Mouse (Mus musculus) T-cell, adult 2 months (primary cell): ENCODE results near the gene Gpd2.

Experiments
- DNase-seq: peaks from one replicate; pipeline ENCODE4 v3.0.0; 2022; ENCODE audit warnings: low spot score

The Gpd2 gene

GRCm38 (mm10) chr2:57251636-57252317 lies 14.3 kb downstream of the Gpd2 start:
- DNase-seq, result no peak

GRCm38 (mm10) chr2:57252542-57253301 lies 15.3 kb downstream of the Gpd2 start:
- no peak for DNase-seq

GRCm38 (mm10) chr2:57254267-57254666 lies 16.8 kb downstream of the Gpd2 start:
- no peak for DNase-seq

- DNase-seq, result no peak
These were observed 17.8 kb downstream of the Gpd2 start for GRCm38 (mm10) chr2:57255153-57255670.

- no peak for DNase-seq
These were observed 18.4 kb downstream of the Gpd2 start for GRCm38 (mm10) chr2:57255836-57256235.

- DNase-seq, result no peak
These were observed 19.0 kb downstream of the Gpd2 start for GRCm38 (mm10) chr2:57256459-57256858.

GRCm38 (mm10) chr2:57261286-57262077 lies 24.0 kb downstream of the Gpd2 start:
- no peak for DNase-seq

- no peak for DNase-seq
These were observed 26.0 kb downstream of the Gpd2 start for GRCm38 (mm10) chr2:57263431-57263830.

- DNase-seq, result no peak
These were observed 27.5 kb downstream of the Gpd2 start for GRCm38 (mm10) chr2:57264912-57265311.

GRCm38 (mm10) chr2:57266679-57267393 lies 29.4 kb downstream of the Gpd2 start:
- DNase-seq, result no peak

GRCm38 (mm10) chr2:57267394-57267716 lies 29.9 kb downstream of the Gpd2 start:
- DNase-seq, result no peak

GRCm38 (mm10) chr2:57267896-57268295 lies 30.5 kb downstream of the Gpd2 start:
- no peak for DNase-seq

GRCm38 (mm10) chr2:57268839-57269238 lies 31.4 kb downstream of the Gpd2 start:
- DNase-seq, result peak; percentile 6

- no peak for DNase-seq
These were observed 32.4 kb downstream of the Gpd2 start for GRCm38 (mm10) chr2:57269690-57270435.

GRCm38 (mm10) chr2:57280190-57280723 lies 42.8 kb downstream of the Gpd2 start:
- no peak for DNase-seq

GRCm38 (mm10) chr2:57283791-57284190 lies 46.4 kb downstream of the Gpd2 start:
- no peak for DNase-seq

GRCm38 (mm10) chr2:57285197-57285596 lies 47.8 kb downstream of the Gpd2 start:
- no peak for DNase-seq

GRCm38 (mm10) chr2:57287986-57288385 lies 50.6 kb downstream of the Gpd2 start:
- no peak for DNase-seq

- no peak for DNase-seq
These were observed 56.1 kb downstream of the Gpd2 start for GRCm38 (mm10) chr2:57293571-57293970.

- no peak for DNase-seq
These were observed 58.6 kb downstream of the Gpd2 start for GRCm38 (mm10) chr2:57296069-57296468.

- DNase-seq, result no peak
These were observed 59.8 kb downstream of the Gpd2 start for GRCm38 (mm10) chr2:57297226-57297625.
